Mouse (Mus musculus): ENCODE results near the gene Rsph14.
"Not testable (repeated sequence)": the region's sequence is repeated elsewhere in the genome, so short reads cannot be mapped to it uniquely, and the experiment has no call there.

Rsph14 gene

GRCm38 (mm10) chr10:75052902-75053301 lies 20.5 kb upstream of the Rsph14 start:
- DNase-seq, result no peak

GRCm38 (mm10) chr10:75051364-75052074 lies 19.1 kb upstream of the Rsph14 start:
- peak in 1 of 2 experiments; percentile 22 for DNase-seq

- no peak for DNase-seq
Observed at GRCm38 (mm10) chr10:75048711-75049110, 16.3 kb upstream of the Rsph14 start.

GRCm38 (mm10) chr10:75045831-75046230 lies 13.4 kb upstream of the Rsph14 start:
- no peak for DNase-seq

GRCm38 (mm10) chr10:75044459-75044858 lies 12.1 kb upstream of the Rsph14 start:
- no peak for DNase-seq

GRCm38 (mm10) chr10:75042060-75042459 lies 9.7 kb upstream of the Rsph14 start:
- DNase-seq, result not testable (repeated sequence)

GRCm38 (mm10) chr10:75036883-75037379 lies 4.5 kb upstream of the Rsph14 start, which contains the start of gene Rab36:
TSS of gene Rab36 (plus strand) at chr10:75037058.
- DNase-seq, result peak; percentile 73 to 83

GRCm38 (mm10) chr10:75031345-75032114 lies 856 bp downstream of the Rsph14 start:
- DNase-seq, result no peak

- no peak for DNase-seq
Observed at GRCm38 (mm10) chr10:75030234-75030633, 2.2 kb downstream of the Rsph14 start.

GRCm38 (mm10) chr10:75029677-75030076 lies 2.7 kb downstream of the Rsph14 start:
- no peak for DNase-seq

GRCm38 (mm10) chr10:75028743-75029142 lies 3.6 kb downstream of the Rsph14 start:
- DNase-seq, result no peak

- DNase-seq, result no peak
Observed at GRCm38 (mm10) chr10:75026491-75026890, 5.9 kb downstream of the Rsph14 start.

- peak; percentile 86 to 88 for DNase-seq
Observed at GRCm38 (mm10) chr10:75021138-75021537, 11.2 kb downstream of the Rsph14 start.

GRCm38 (mm10) chr10:75020271-75020670 lies 12.1 kb downstream of the Rsph14 start:
- no peak for DNase-seq

- DNase-seq, result no peak
Observed at GRCm38 (mm10) chr10:75016481-75016880, 15.9 kb downstream of the Rsph14 start.

GRCm38 (mm10) chr10:75015465-75015864 lies 16.9 kb downstream of the Rsph14 start:
- DNase-seq, result no peak

- DNase-seq, result no peak
Observed at GRCm38 (mm10) chr10:75010704-75011103, 21.7 kb downstream of the Rsph14 start.

GRCm38 (mm10) chr10:75006889-75007662 lies 25.3 kb downstream of the Rsph14 start:
- DNase-seq, result no peak

- no peak for DNase-seq
Observed at GRCm38 (mm10) chr10:75004067-75004466, 28.3 kb downstream of the Rsph14 start.

GRCm38 (mm10) chr10:75001391-75001790 lies 31.0 kb downstream of the Rsph14 start:
- peak; percentile 73 to 81 for DNase-seq

GRCm38 (mm10) chr10:74995377-74995776 lies 37.0 kb downstream of the Rsph14 start:
- no peak for DNase-seq

GRCm38 (mm10) chr10:74994863-74995262 lies 37.5 kb downstream of the Rsph14 start:
- no peak for DNase-seq

All from cerebellum, postnatal 36 days (tissue).